Mouse (Mus musculus): Measurements from ENCODE around the gene Src.

GRCm38 (mm10) chr2:157424904-157425642 is 6.8 kb downstream of the Src start:
- TF ChIP-seq CTCF (IDR thresholded peaks at IDR 0.05; ENCODE audit: extremely low read depth, insufficient read depth, low read length) (no peak), POLR2A (IDR thresholded peaks at IDR 0.05; ENCODE audit: extremely low read depth, insufficient read depth, low read length) (no peak)

Data from cortical plate, adult 2 months (tissue).